Mouse (Mus musculus): ENCODE results near the gene Tmem163. TPM values are rescaled to one million over a fixed set of nuclear protein-coding genes. Genes with fewer than 3 reads are reported as not detected.

Tmem163 gene
- total RNA-seq, 2 experiments from 2014 or later, result 2.6 to 7.2 TPM

- intact Hi-C loops (cut with DNase I), result no loop called here
- DNase-seq, result no peak
These were observed 103.2 kb downstream of the Tmem163 start for GRCm38 (mm10) chr1:127576143-127576542.

- DNase-seq, result no peak
- intact Hi-C loops (cut with DNase I), result no loop called here
These were observed 103.7 kb downstream of the Tmem163 start for GRCm38 (mm10) chr1:127575692-127576091.

GRCm38 (mm10) chr1:127573186-127573585, 106.2 kb downstream of the Tmem163 start:
- intact Hi-C loops (cut with DNase I), result no loop called here
- no peak for DNase-seq

GRCm38 (mm10) chr1:127568641-127569040, 110.7 kb downstream of the Tmem163 start:
- no peak for DNase-seq
- intact Hi-C loops (cut with DNase I), result no loop called here

GRCm38 (mm10) chr1:127556486-127556845, 122.9 kb downstream of the Tmem163 start:
- DNase-seq, result no peak
- intact Hi-C loops (cut with DNase I), result no loop called here

GRCm38 (mm10) chr1:127555822-127556485, 123.4 kb downstream of the Tmem163 start:
- no peak for DNase-seq
- intact Hi-C loops (cut with DNase I), result no loop called here

- intact Hi-C loops (cut with DNase I), result no loop called here
- DNase-seq, result no peak
These were observed 131.3 kb downstream of the Tmem163 start for GRCm38 (mm10) chr1:127548078-127548477.

GRCm38 (mm10) chr1:127542756-127543155, 136.6 kb downstream of the Tmem163 start:
- no peak for DNase-seq
- intact Hi-C loops (cut with DNase I), result no loop called here

- intact Hi-C loops (cut with DNase I), result no loop called here
- no peak for DNase-seq
These were observed 137.4 kb downstream of the Tmem163 start for GRCm38 (mm10) chr1:127541931-127542330.

- no peak for DNase-seq
- intact Hi-C loops (cut with DNase I), result no loop called here
These were observed 137.8 kb downstream of the Tmem163 start for GRCm38 (mm10) chr1:127541522-127541921.

- DNase-seq, result no peak
- intact Hi-C loops (cut with DNase I), result no loop called here
These were observed 141.9 kb downstream of the Tmem163 start for GRCm38 (mm10) chr1:127537204-127538038.

GRCm38 (mm10) chr1:127536448-127536847, 142.9 kb downstream of the Tmem163 start:
- intact Hi-C loops (cut with DNase I), result no loop called here
- DNase-seq, result no peak

- DNase-seq, result no peak
- intact Hi-C loops (cut with DNase I), result no loop called here
These were observed 147.6 kb downstream of the Tmem163 start for GRCm38 (mm10) chr1:127531723-127532122.

GRCm38 (mm10) chr1:127530849-127531580, 148.3 kb downstream of the Tmem163 start:
- intact Hi-C loops (cut with DNase I), result no loop called here
- DNase-seq, result no peak

GRCm38 (mm10) chr1:127523364-127523763, 156.0 kb downstream of the Tmem163 start:
- DNase-seq, result no peak
- intact Hi-C loops (cut with DNase I), result no loop called here

GRCm38 (mm10) chr1:127514888-127515287, 164.5 kb downstream of the Tmem163 start:
- no peak for DNase-seq
- intact Hi-C loops (cut with DNase I), result no loop called here

- intact Hi-C loops (cut with DNase I), result no loop called here
These were observed 164.9 kb downstream of the Tmem163 start for GRCm38 (mm10) chr1:127514479-127514878.

GRCm38 (mm10) chr1:127513664-127514063, 165.7 kb downstream of the Tmem163 start:
- intact Hi-C loops (cut with DNase I), result no loop called here
- no peak for DNase-seq

More at GRCm38 (mm10) chr1:127514479-127514878, 164.9 kb downstream of the Tmem163 start:
- DNase-seq, result no peak

- DNase-seq, result no peak
- intact Hi-C loops (cut with DNase I), result no loop called here
These were observed 166.2 kb downstream of the Tmem163 start for GRCm38 (mm10) chr1:127513140-127513539.

GRCm38 (mm10) chr1:127512709-127513108, 166.6 kb downstream of the Tmem163 start:
- intact Hi-C loops (cut with DNase I), result no loop called here
- DNase-seq, result no peak

- intact Hi-C loops (cut with DNase I), result no loop called here
- DNase-seq, result no peak
These were observed 168.0 kb downstream of the Tmem163 start for GRCm38 (mm10) chr1:127511362-127511761.
